ENCODE assay signal across 8 mouse cellular contexts in the genomic region with DNA sequence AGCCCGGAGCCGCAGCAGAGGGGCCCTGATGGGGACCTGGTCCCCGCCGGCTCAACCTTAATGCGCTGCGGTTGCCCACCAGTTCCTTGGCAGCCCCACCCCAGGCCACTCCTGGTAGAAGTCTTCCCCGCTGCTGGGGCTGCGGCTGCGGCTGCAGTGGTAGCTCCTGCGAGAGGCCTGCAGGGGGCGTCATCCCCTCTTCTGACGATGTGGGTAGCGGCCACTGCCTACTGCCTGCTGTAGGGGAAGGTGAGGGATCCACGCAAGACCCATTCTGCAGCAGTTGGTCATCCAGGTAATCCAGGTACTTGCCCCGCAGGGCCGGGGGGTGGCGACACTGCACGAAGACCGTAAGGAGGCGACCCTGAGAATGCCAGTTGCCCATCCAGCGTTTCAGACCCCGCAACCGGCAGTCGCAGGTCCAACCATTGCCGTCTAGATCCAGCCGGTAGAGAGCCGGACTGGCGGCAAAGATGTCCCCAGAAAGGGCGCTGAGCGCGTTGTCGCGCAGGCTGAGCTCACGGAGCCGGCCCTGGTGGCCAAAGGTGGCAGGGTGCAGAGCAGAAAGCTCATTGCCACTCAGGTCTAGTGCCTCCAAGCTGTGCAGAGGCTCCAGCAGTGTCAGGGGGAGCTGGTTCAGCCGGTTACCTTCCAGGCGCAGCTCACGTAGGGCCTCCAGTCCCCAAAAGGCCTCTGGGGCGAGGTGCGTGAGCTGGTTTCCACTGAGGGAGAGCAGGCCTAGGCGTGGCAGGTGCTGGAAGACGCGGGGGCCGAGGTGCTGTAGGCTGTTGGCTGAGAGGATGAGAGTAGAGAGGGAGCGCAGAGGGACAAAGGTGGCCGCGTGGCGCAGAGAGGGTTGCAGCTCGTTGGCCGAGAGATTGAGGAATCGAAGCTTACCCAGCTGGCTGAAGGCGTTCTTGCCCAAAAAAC. TPM values are rescaled to one million over a fixed set of nuclear protein-coding genes. Genes with fewer than 3 reads are reported as not detected.
A peak's percentile ranks its signal among the peaks of the same experiment; 100 is the strongest.
DNase-seq lines count a peak whose midpoint lies in the region; ATAC-seq and TF ChIP-seq lines count a peak whose summit lies in the region.

No protein-coding gene starts in this region.

- no peak for TF ChIP-seq EP300 in liver, embryonic 14.5 days (IDR thresholded peaks at IDR 0.05; ENCODE audit: low read depth)

- intact Hi-C loops in gastrocnemius, adult 2 months (cut with DNase I): no loop called here

- peak overlapping the region; percentile 83 for H3K27ac ChIP-seq in gastrocnemius, adult 2 months
- peak overlapping the region; percentile 94 for H3K27ac ChIP-seq in intestine, embryonic 16.5 days (ENCODE audit: low read length)
- H3K27ac ChIP-seq in liver, embryonic 14.5 days: no peak overlapping the region
- no peak overlapping the region for H3K27ac ChIP-seq in neural tube, embryonic 12.5 days

- 3% methylated on average over 52 of the region's 52 CpGs for WGBS in intestine, embryonic 16.5 days
- 7% methylated on average over 52 of the region's 52 CpGs for WGBS in liver, embryonic 14.5 days (ENCODE audit: insufficient replicate concordance)
- 7% methylated on average over 52 of the region's 52 CpGs for WGBS in neural tube, embryonic 12.5 days

- H3K4me3 ChIP-seq in gastrocnemius, adult 2 months: peak overlapping the region; percentile 88
- peak overlapping the region; percentile 65 for H3K4me3 ChIP-seq in intestine, embryonic 16.5 days (ENCODE audit: low read length)
- H3K4me3 ChIP-seq in liver, embryonic 14.5 days (ENCODE audit: insufficient read depth in 1 of 2, low read depth in 2 of 2, low read length in 2 of 2): peak overlapping the region in 1 of 2 experiments; percentile 3; a peak in 1 of 4 replicates
- H3K4me3 ChIP-seq in neural tube, embryonic 12.5 days: peak overlapping the region; percentile 52

- peak overlapping the region; percentile 90 for H3K4me2 ChIP-seq in intestine, embryonic 16.5 days (ENCODE audit: low read depth, low read length)
- no peak overlapping the region; the same call in 1 of the 2 replicates for H3K4me2 ChIP-seq in liver, embryonic 14.5 days (ENCODE audit: low read depth)
- peak overlapping the region; percentile 90 for H3K4me2 ChIP-seq in neural tube, embryonic 12.5 days (replicated peaks)

- H3K27me3 ChIP-seq in intestine, embryonic 16.5 days (replicated peaks; ENCODE audit: control insufficient read depth, insufficient read depth, low read length): peaks cover 36% of the 10 kb centered on the region
- H3K27me3 ChIP-seq in liver, embryonic 14.5 days (ENCODE audit: control insufficient read depth, insufficient read depth, low read length): peaks cover 56% of the 10 kb centered on the region
- H3K27me3 ChIP-seq in neural tube, embryonic 12.5 days (replicated peaks): peaks cover 53% of the 10 kb centered on the region

- peak; percentile 60 for DNase-seq in gastrocnemius, adult 2 months
- no peak for DNase-seq in gastrocnemius, adult 18-20 months (ENCODE audit: low spot score)
- DNase-seq in cerebellum, postnatal 25 days: peak; percentile 45 to 58
- DNase-seq in gastrocnemius, postnatal 10 days: peak; percentile 73
- no peak for DNase-seq in liver, embryonic 14.5 days (ENCODE audit: low read depth in 3 of 3, low spot score in 3 of 3)

- ATAC-seq in intestine, embryonic 16.5 days: peak; percentile 45; the same call in 1 of the 2 replicates
- no peak for ATAC-seq in liver, embryonic 14.5 days (ENCODE audit: insufficient read depth)
- ATAC-seq in neural tube, embryonic 12.5 days (ENCODE audit: low FRiP score, low read depth): peak; percentile 61; the same call in 1 of the 2 replicates
- ATAC-seq in inflammation-experienced regulatory T-cells, adult 6 months: no peak

- peak overlapping the region; percentile 78 for H3K9ac ChIP-seq in intestine, embryonic 16.5 days (ENCODE audit: low read depth, low read length)
- H3K9ac ChIP-seq in liver, embryonic 14.5 days (replicated peaks): no peak overlapping the region
- peak overlapping the region; percentile 75 for H3K9ac ChIP-seq in neural tube, embryonic 12.5 days

- no peaks in the 10 kb centered on the region for H3K9me3 ChIP-seq in intestine, embryonic 16.5 days (ENCODE audit: control insufficient read depth, low read length)
- H3K9me3 ChIP-seq in liver, embryonic 14.5 days (ENCODE audit: control insufficient read depth, low read length): no peaks in the 10 kb centered on the region
- no peaks in the 10 kb centered on the region for H3K9me3 ChIP-seq in neural tube, embryonic 12.5 days

- TF ChIP-seq CTCF in gastrocnemius, adult 2 months (IDR thresholded peaks at IDR 0.05): peak; percentile 39; the same call in 1 of the 2 replicates
- TF ChIP-seq CTCF in liver, embryonic 14.5 days (IDR thresholded peaks at IDR 0.05; ENCODE audit: low read depth): peak; percentile 21; the same call in 1 of the 2 replicates

- H3K4me1 ChIP-seq in intestine, embryonic 16.5 days (ENCODE audit: control insufficient read depth, insufficient read depth, low read length): peaks cover 39% of the 10 kb centered on the region
- H3K4me1 ChIP-seq in liver, embryonic 14.5 days (replicated peaks; ENCODE audit: control insufficient read depth in 2 of 2, insufficient read depth in 2 of 2, low read length in 1 of 2): no peaks in the 10 kb centered on the region
- peaks cover 33% of the 10 kb centered on the region for H3K4me1 ChIP-seq in neural tube, embryonic 12.5 days

- H3K36me3 ChIP-seq in intestine, embryonic 16.5 days (ENCODE audit: control insufficient read depth, insufficient read depth, low read length): no peaks in the 10 kb centered on the region
- H3K36me3 ChIP-seq in liver, embryonic 14.5 days (replicated peaks; ENCODE audit: control insufficient read depth, insufficient read depth, low read depth): no peaks in the 10 kb centered on the region
- H3K36me3 ChIP-seq in neural tube, embryonic 12.5 days: no peaks in the 10 kb centered on the region

RNA-seq across cellular contexts. Expression of gene Tril, which starts 1.6 kb away (rescaled TPM):
- 1 to 10 TPM; 1.3 to 2.2 TPM for total RNA-seq in gastrocnemius, adult 2 months (2021)
- 1 to 10 TPM; 1.7 to 2.0 TPM for total RNA-seq in gastrocnemius, adult 18-20 months (2021)
- 10 to 100 TPM; 16.8 to 18.1 TPM for total RNA-seq in gastrocnemius, postnatal 10 days (2021)
- polyA plus RNA-seq in intestine, embryonic 16.5 days (2015; fragmentation: Nextera tagmentation; extraction: Ambion mirVana): 10.2 and 11.2 TPM in 2 replicates
- polyA plus RNA-seq in liver, embryonic 14.5 days (2012; rRNA removed): 0.15 and 0.16 TPM in 2 replicates
- polyA plus RNA-seq in liver, embryonic 14.5 days (2014; fragmentation: Nextera tagmentation; extraction: Ambion mirVana): 0.19 and 0.27 TPM in 2 replicates
- polyA plus RNA-seq in neural tube, embryonic 12.5 days (2016; fragmentation: Nextera tagmentation; extraction: Ambion mirVana): 25.4 and 29.8 TPM in 2 replicates
- not detected for polyA plus RNA-seq in inflammation-experienced regulatory T-cells, adult 6 months (2017; shearing (Covaris generic))

Comparison
In these comparisons a context has a peak if more than half of its experiments do, and no peak if none do; other contexts are left out.
1. DNase-seq: peak in gastrocnemius, adult 2 months (single experiment), cerebellum, postnatal 25 days (2 of 2) and gastrocnemius, postnatal 10 days (single experiment); none in gastrocnemius, adult 18-20 months (single experiment) and liver, embryonic 14.5 days (0 of 3).
2. H3K27ac ChIP-seq: peak in gastrocnemius, adult 2 months (single experiment) and intestine, embryonic 16.5 days (single experiment); none in liver, embryonic 14.5 days (single experiment) and neural tube, embryonic 12.5 days (single experiment).
3. ATAC-seq: peak in intestine, embryonic 16.5 days (single experiment) and neural tube, embryonic 12.5 days (single experiment); none in liver, embryonic 14.5 days (single experiment) and inflammation-experienced regulatory T-cells, adult 6 months (single experiment).